Mouse (Mus musculus) cortical plate, adult 2 months (tissue): Measurements from ENCODE around the gene Cobl. TPM values are rescaled to one million over a fixed set of nuclear protein-coding genes. Genes with fewer than 3 reads are reported as not detected.

Source experiments
- H3K27ac ChIP-seq: fragments of 200-500 bp; 2 replicates; pipeline ENCODE4 v1.5.1; 2012; ENCODE audit warnings: low read length, control low read depth, inconsistent platforms; ENCODE audit not compliant: insufficient read depth
- H3K4me1 ChIP-seq: fragments of 200-500 bp; 2 replicates; pipeline ENCODE4 v1.6.1; 2011; ENCODE audit warnings: low read length; ENCODE audit not compliant: control insufficient read depth, insufficient read depth
- H3K4me3 ChIP-seq: fragments of 200-500 bp; 2 replicates; pipeline ENCODE4 v1.5.1; 2011; ENCODE audit warnings: mild to moderate bottlenecking, low read length, control low read depth; ENCODE audit not compliant: insufficient read depth
- CTCF ChIP-seq: fragments of 200-500 bp; IDR thresholded peaks from 2 replicates; pipeline ENCODE4 v1.5.1; 2011; ENCODE audit warnings: mild to moderate bottlenecking, control low read depth, low read length; ENCODE audit not compliant: insufficient read depth; ENCODE audit errors: extremely low read depth
- POLR2A ChIP-seq: fragments of 200-500 bp; IDR thresholded peaks from 2 replicates; pipeline ENCODE4 v1.6.1; 2011; ENCODE audit warnings: mild to moderate bottlenecking, low read length, control low read depth; ENCODE audit not compliant: insufficient read depth; ENCODE audit errors: extremely low read depth
- polyA plus RNA-seq: library from polyadenylated mRNA; depleted of rRNA; stranded (reverse); fragments of >200 nt; gene quantifications from 2 replicates; pipeline ENCODE4 v1.2.3, GENCODE M21; 2012

The Cobl gene
- polyA plus RNA-seq, 1 experiment: 51.6 TPM

GRCm38 (mm10) chr11:12426746-12427145 lies 38.0 kb downstream of the Cobl start:
- Histone ChIP-seq H3K4me3 (no peak overlapping the region), H3K4me1 (peaks cover 2% of the 10 kb centered on the region; the same call in 1 of the 2 replicates), H3K27ac (no peak overlapping the region)
- TF ChIP-seq POLR2A: no peak

GRCm38 (mm10) chr11:12424205-12424604 lies 40.6 kb downstream of the Cobl start:
- Histone ChIP-seq H3K4me3 (no peak overlapping the region), H3K27ac (no peak overlapping the region), H3K4me1 (peaks cover 2% of the 10 kb centered on the region; the same call in 1 of the 2 replicates)
- TF ChIP-seq CTCF (no peak), POLR2A (no peak)

- Histone ChIP-seq H3K4me3 (no peak overlapping the region), H3K4me1 (peaks cover 2% of the 10 kb centered on the region; the same call in 1 of the 2 replicates), H3K27ac (no peak overlapping the region)
- TF ChIP-seq CTCF: no peak
- TF ChIP-seq POLR2A: no peak
These were observed 43.6 kb downstream of the Cobl start for GRCm38 (mm10) chr11:12421183-12421582.

- H3K27ac ChIP-seq: no peak overlapping the region
- TF ChIP-seq POLR2A: no peak
- no peak for TF ChIP-seq CTCF
- H3K4me1 ChIP-seq: peaks cover 4% of the 10 kb centered on the region; the same call in 1 of the 2 replicates
- H3K4me3 ChIP-seq: no peak overlapping the region
These were observed 44.6 kb downstream of the Cobl start for GRCm38 (mm10) chr11:12420146-12420545.

- Histone ChIP-seq H3K4me1 (peaks cover 4% of the 10 kb centered on the region; the same call in 1 of the 2 replicates), H3K27ac (no peak overlapping the region), H3K4me3 (no peak overlapping the region)
- TF ChIP-seq CTCF (no peak), POLR2A (no peak)
These were observed 47.9 kb downstream of the Cobl start for GRCm38 (mm10) chr11:12416899-12417298.

GRCm38 (mm10) chr11:12415329-12415728 lies 49.4 kb downstream of the Cobl start:
- H3K27ac ChIP-seq: no peak overlapping the region
- no peak overlapping the region for H3K4me3 ChIP-seq
- peaks cover 5% of the 10 kb centered on the region; the same call in 1 of the 2 replicates for H3K4me1 ChIP-seq
- no peak for TF ChIP-seq CTCF
- TF ChIP-seq POLR2A: no peak

- Histone ChIP-seq H3K27ac (no peak overlapping the region), H3K4me1 (peaks cover 5% of the 10 kb centered on the region), H3K4me3 (no peak overlapping the region)
- TF ChIP-seq CTCF (no peak), POLR2A (no peak)
These were observed 52.8 kb downstream of the Cobl start for GRCm38 (mm10) chr11:12411950-12412349.

GRCm38 (mm10) chr11:12411075-12411807 lies 53.5 kb downstream of the Cobl start:
- peaks cover 5% of the 10 kb centered on the region for H3K4me1 ChIP-seq
- TF ChIP-seq POLR2A: no peak
- TF ChIP-seq CTCF: no peak
- no peak overlapping the region for H3K4me3 ChIP-seq
- peak overlapping the region; percentile 53; the same call in 1 of the 2 replicates for H3K27ac ChIP-seq

- TF ChIP-seq CTCF: no peak
- no peak for TF ChIP-seq POLR2A
- Histone ChIP-seq H3K4me3 (no peak overlapping the region), H3K27ac (no peak overlapping the region), H3K4me1 (peaks cover 4% of the 10 kb centered on the region)
These were observed 55.3 kb downstream of the Cobl start for GRCm38 (mm10) chr11:12409463-12409862.

- Histone ChIP-seq H3K4me1 (peaks cover 4% of the 10 kb centered on the region), H3K4me3 (no peak overlapping the region), H3K27ac (no peak overlapping the region)
- TF ChIP-seq CTCF (no peak), POLR2A (no peak)
These were observed 56.9 kb downstream of the Cobl start for GRCm38 (mm10) chr11:12407834-12408233.

- no peak for TF ChIP-seq CTCF
- no peak for TF ChIP-seq POLR2A
These were observed 64.9 kb downstream of the Cobl start for GRCm38 (mm10) chr11:12399903-12400302.

GRCm38 (mm10) chr11:12396196-12396595 lies 68.6 kb downstream of the Cobl start:
- no peak for TF ChIP-seq CTCF
- no peak for TF ChIP-seq POLR2A
- H3K4me1 ChIP-seq: peaks cover 7% of the 10 kb centered on the region
- H3K27ac ChIP-seq: no peak overlapping the region
- no peak overlapping the region for H3K4me3 ChIP-seq

More at GRCm38 (mm10) chr11:12399903-12400302, 64.9 kb downstream of the Cobl start:
- no peak overlapping the region for H3K27ac ChIP-seq
- peaks cover 2% of the 10 kb centered on the region; the same call in 1 of the 2 replicates for H3K4me1 ChIP-seq
- H3K4me3 ChIP-seq: no peak overlapping the region
